Mouse (Mus musculus) adrenal gland, postnatal 4 days (tissue): Measurements from ENCODE around the gene Akap1. TPM values are rescaled to one million over a fixed set of nuclear protein-coding genes. Genes with fewer than 3 reads are reported as not detected.

Source experiments
- DNase-seq, 2 experiments: peaks; one replicate each; pipeline ENCODE4 v3.0.0; 2021 to 2022; ENCODE audit warnings: low spot score in 2 of 2, mixed read lengths in 2 of 2
- total RNA-seq, 2 experiments: library from RNA; stranded (reverse); gene quantifications; 2 replicates each; pipeline ENCODE4 v1.2.3; 2021

The Akap1 gene
- total RNA-seq, 2 experiments from 2014 or later: 94.3 to 101 TPM

DNA sequence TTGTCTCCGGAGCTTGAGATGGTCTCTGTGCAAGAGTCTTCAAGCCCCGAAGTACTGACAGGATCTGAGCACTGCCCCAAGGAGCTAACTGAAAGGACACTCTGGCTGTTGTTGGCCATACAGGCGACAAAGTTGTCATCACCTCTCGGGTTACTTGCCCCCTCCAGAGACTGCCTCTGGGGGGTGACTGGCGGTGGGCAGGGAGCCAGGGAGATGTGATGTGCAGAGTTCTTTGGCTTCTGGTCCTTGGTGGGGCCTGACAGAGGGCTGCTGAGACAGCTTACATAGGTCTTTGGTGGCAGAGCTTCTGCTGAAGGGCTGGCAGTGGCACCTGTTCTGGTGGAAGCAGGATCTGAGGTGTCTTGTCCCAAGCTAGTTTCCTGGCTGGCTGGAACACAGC lies 20.0 kb downstream of the Akap1 start:
- no peak for DNase-seq

GRCm38 (mm10) chr11:88843305-88843704 lies 21.1 kb downstream of the Akap1 start:
- no peak for DNase-seq

- no peak for DNase-seq
Observed at GRCm38 (mm10) chr11:88842315-88842975, 21.9 kb downstream of the Akap1 start.

GRCm38 (mm10) chr11:88841406-88841805 lies 23.0 kb downstream of the Akap1 start:
- no peak for DNase-seq

GRCm38 (mm10) chr11:88840724-88841350 lies 23.5 kb downstream of the Akap1 start:
- no peak for DNase-seq

DNA sequence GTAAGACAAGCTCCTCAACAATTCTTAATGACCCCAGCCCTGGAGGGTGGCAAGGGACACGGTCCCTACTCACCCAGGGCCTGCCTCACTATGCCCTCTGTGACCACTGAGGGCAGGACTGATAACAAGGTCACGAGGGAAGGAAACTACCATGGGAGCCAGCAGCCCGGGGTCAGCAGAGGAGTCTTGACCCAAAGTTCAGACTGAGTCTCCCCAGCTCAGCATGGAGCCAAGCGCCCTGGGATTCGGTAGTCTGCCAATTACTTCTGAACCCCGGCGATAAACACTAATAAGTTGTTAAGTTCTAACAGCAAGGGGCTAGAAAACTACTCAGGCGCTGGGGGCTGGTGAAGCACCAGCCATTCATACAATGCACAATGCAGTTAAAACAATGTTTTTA lies 24.1 kb downstream of the Akap1 start:
- no peak for DNase-seq

- no peak for DNase-seq
Observed at GRCm38 (mm10) chr11:88839379-88839778, 25.0 kb downstream of the Akap1 start.

DNA sequence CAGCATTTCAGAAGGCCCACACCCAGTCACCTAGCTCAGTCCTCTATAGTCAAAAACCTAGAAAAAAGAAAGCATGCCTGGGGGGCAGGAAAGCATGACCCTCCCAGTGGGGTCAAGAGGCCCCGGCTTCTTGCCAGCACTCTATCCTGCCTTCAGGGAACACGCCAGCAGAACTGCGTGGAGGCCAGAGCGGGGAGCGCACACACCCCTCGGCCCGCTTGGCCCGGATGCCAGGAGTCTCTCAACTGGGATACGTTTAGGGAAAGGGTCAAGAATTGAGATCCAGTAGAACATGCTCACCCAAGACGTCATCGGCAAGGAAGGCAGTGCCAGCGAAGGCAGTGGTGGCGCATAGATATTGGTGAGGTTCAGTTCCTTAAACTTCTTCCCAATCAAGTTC lies 25.8 kb downstream of the Akap1 start:
- no peak for DNase-seq

GRCm38 (mm10) chr11:88834606-88835005 lies 29.8 kb downstream of the Akap1 start:
- no peak for DNase-seq

DNA sequence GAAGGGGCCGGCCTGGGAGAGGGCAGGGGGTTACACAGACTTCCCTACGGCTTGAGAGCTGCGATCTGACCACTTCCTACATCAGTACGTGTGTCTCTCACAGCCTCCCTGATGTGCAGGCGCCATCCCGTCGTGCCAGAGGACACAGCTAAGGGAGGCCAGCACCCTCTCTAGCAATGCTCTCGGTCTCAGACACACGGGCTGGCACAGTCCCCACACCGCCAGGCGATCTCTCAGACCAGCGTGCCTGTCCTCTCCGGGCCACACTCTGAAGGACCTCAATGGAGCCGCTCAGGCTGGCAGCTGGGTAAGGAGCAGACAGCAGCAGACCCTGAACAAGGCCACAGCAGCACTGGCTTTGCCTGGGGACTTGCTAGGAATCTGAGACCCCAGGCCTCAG lies 30.3 kb downstream of the Akap1 start:
- no peak for DNase-seq

DNA sequence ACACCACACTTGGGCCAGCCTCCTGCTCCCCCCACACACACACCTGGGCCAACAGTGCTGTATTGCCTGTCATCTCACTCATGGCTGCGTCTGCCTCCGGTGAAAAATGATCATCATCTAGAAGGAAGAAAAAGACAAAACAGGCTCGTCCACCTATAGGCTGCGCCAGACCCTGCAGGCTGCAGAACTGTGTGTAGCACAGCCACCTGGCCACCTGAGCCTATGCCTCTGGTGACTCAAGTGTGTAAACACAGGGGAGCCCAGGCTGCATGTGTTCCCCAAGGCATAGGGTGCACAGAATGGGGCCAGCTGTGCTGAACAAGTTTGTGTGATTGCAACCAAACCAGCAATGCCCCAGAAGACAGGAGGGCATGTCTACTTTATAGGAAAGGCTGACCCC lies 31.3 kb downstream of the Akap1 start:
- DNase-seq: no peak

GRCm38 (mm10) chr11:88830257-88830804 lies 34.1 kb downstream of the Akap1 start:
- DNase-seq: no peak

- DNase-seq: no peak
Observed at GRCm38 (mm10) chr11:88828528-88828927, 35.9 kb downstream of the Akap1 start.

- no peak for DNase-seq
Observed at GRCm38 (mm10) chr11:88825909-88826308, 38.5 kb downstream of the Akap1 start.

DNA sequence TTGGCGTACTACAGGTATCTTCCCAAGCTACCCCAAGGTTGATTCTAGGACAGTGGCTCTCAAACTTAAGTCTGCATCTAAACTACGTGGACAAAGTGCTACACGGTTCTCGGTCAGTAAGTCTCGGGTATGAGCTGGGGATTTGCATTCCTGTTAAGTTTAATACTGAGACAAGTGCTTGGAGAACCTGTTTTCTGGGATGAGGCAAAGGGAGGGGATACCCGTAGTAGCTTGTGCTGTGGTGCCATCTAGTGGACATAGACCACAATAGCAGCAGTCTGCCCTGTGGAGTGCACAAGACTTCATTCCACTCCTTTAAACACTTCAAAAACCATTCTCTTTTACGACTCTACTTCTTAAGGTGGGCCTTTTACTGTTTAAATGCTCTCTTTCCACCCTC lies 41.4 kb downstream of the Akap1 start:
- peak in 1 of 2 experiments; percentile 47 for DNase-seq

GRCm38 (mm10) chr11:88822526-88822925 lies 41.9 kb downstream of the Akap1 start:
- no peak for DNase-seq

- DNase-seq: no peak
Observed at GRCm38 (mm10) chr11:88820742-88821576, 43.4 kb downstream of the Akap1 start.

DNA sequence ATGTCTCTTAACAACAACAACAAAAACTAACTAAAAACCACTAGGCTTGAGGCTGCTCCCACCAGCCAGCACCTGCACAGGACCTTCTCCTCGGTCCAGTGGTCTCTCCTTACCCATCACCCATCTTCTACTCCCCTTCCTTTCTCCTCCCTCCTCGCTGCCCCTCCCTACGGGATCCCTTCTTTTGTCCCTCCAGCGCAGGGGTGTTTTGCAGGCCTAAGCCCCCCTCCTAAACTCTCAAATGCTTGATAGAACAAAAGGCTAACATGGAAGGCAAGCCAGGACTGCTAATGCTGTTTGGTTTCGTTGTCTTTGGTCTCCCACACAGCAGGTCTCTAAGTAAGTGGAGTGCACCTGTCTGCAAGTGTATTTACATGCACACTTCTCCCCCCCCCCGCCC lies 44.1 kb downstream of the Akap1 start:
- DNase-seq: no peak

DNA sequence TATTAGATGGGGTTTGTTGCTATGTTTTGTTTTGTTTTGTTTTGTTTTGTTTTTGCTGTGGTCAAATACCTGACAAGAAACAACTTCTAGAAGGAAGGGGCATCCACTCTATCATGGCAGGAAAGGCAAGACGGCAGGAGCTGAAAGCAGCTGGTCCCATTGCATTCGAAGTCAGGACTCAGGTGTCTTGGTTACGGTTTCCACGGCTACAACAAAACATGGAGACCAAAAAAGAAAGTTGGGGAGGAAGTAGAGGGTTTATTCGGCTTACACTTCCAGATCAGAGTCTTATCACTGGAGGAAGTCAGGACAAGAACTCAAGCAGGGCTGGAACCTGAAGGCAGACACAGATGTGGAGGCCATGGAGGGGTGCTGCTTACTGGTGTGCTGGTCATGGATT lies 47.3 kb downstream of the Akap1 start:
- no peak for DNase-seq

GRCm38 (mm10) chr11:88803231-88804010 lies 61.0 kb downstream of the Akap1 start:
- no peak for DNase-seq

DNA sequence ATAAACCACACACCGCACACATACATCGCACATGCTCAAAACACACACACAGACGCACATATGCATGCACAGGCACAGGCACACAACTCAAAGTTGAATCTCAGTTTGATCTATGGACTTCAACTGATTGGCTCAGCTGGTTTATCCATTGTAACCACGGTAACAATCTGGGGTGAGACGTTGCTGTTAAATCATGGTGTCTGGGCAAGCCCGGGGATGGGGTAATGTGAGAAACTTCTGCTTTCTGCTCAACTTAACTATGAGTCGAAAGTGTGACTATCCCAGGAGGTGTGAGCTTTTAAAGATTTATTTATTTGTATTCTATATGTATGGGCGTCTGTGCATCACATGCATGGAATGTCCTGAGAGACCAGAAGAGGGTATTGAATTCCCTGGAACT lies 68.2 kb downstream of the Akap1 start:
- no peak for DNase-seq
